Mouse (Mus musculus): ENCODE data around the gene Syngap1. TPM values are rescaled to one million over a fixed set of nuclear protein-coding genes. Genes with fewer than 3 reads are reported as not detected.
"Not testable (repeated sequence)": the region's sequence is repeated elsewhere in the genome, so short reads cannot be mapped to it uniquely, and the experiment has no call there.

Syngap1 gene
- total and polyA plus RNA-seq, 2 experiments from 2014 or later = 5.0 to 85.2 TPM

GRCm38 (mm10) chr17:26931795-26932194, 9.3 kb upstream of the Syngap1 start:
- not testable (repeated sequence) for H3K4me1 ChIP-seq (ENCODE audit: insufficient read depth); H3K27me3 ChIP-seq (ENCODE audit: insufficient read depth, low read length); H3K27ac ChIP-seq (ENCODE audit: low read depth, low read length); ATAC-seq; H3K4me2 ChIP-seq (ENCODE audit: low read depth); H3K9me3 ChIP-seq (ENCODE audit: low read length); H3K4me3 ChIP-seq (ENCODE audit: low read depth, low read length); H3K9ac ChIP-seq
- H3K36me3 ChIP-seq (ENCODE audit: insufficient read depth) = peaks cover 22% of the 10 kb centered on the region
- WGBS = 63% methylated on average over 7 of the region's 7 CpGs
- TF ChIP-seq CTCF (IDR thresholded peaks at IDR 0.05; ENCODE audit: low read depth) = peak; percentile 65
- peak; percentile 54 for DNase-seq

GRCm38 (mm10) chr17:26932839-26933398, 8.1 kb upstream of the Syngap1 start, which contains the start of gene Phf1:
TSS of gene Phf1 (plus strand) at chr17:26933052.
- no peaks in the 10 kb centered on the region for H3K4me1 ChIP-seq (ENCODE audit: insufficient read depth)
- H3K27ac ChIP-seq (ENCODE audit: low read depth, low read length) = peak within 1 kb of the TSS; percentile 86
- WGBS = under 1% methylated on average over 33 of the region's 43 CpGs
- no peaks in the 10 kb centered on the region for H3K9me3 ChIP-seq (ENCODE audit: low read length)
- peak; percentile 13; the same call in 1 of the 2 replicates for TF ChIP-seq CTCF (IDR thresholded peaks at IDR 0.05; ENCODE audit: low read depth)
- ATAC-seq = peak; percentile 88
- peak; percentile 92 for DNase-seq
- peak within 1 kb of the TSS; percentile 64 for H3K9ac ChIP-seq
- peaks cover 28% of the 10 kb centered on the region for H3K36me3 ChIP-seq (ENCODE audit: insufficient read depth)
- H3K4me2 ChIP-seq (ENCODE audit: low read depth) = peak within 1 kb of the TSS; percentile 75
- peak within 1 kb of the TSS; percentile 72 for H3K4me3 ChIP-seq (ENCODE audit: low read depth, low read length)
- H3K27me3 ChIP-seq (ENCODE audit: insufficient read depth, low read length) = no peaks in the 10 kb centered on the region

- Histone ChIP-seq H3K4me2 (ENCODE audit: low read depth) (peak overlapping the region; percentile 75), H3K9me3 (ENCODE audit: low read length) (no peaks in the 10 kb centered on the region), H3K27me3 (ENCODE audit: insufficient read depth, low read length) (no peaks in the 10 kb centered on the region), H3K9ac (peak overlapping the region; percentile 64), H3K4me1 (ENCODE audit: insufficient read depth) (peaks cover under 1% of the 10 kb centered on the region; the same call in 1 of the 2 replicates), H3K36me3 (ENCODE audit: insufficient read depth) (peaks cover 28% of the 10 kb centered on the region), H3K4me3 (ENCODE audit: low read depth, low read length) (peak overlapping the region; percentile 72), H3K27ac (ENCODE audit: low read depth, low read length) (peak overlapping the region; percentile 86)
- TF ChIP-seq CTCF (IDR thresholded peaks at IDR 0.05; ENCODE audit: low read depth) = no peak; the same call in 1 of the 2 replicates
- no peak for ATAC-seq
- DNase-seq = no peak
- WGBS = 8% methylated on average over 12 of the region's 13 CpGs
These were observed 7.6 kb upstream of the Syngap1 start for GRCm38 (mm10) chr17:26933419-26933818.

- peak overlapping the region; percentile 72 for H3K4me3 ChIP-seq (ENCODE audit: low read depth, low read length)
- no peak for DNase-seq
- ATAC-seq = no peak
- peak overlapping the region; percentile 64; the same call in 1 of the 2 replicates for H3K9ac ChIP-seq
- H3K36me3 ChIP-seq (ENCODE audit: insufficient read depth) = peaks cover 26% of the 10 kb centered on the region
- TF ChIP-seq CTCF (IDR thresholded peaks at IDR 0.05; ENCODE audit: low read depth) = no peak
- H3K4me1 ChIP-seq (ENCODE audit: insufficient read depth) = peaks cover 5% of the 10 kb centered on the region
- WGBS = 82% methylated on average over 16 of the region's 16 CpGs
- H3K27ac ChIP-seq (ENCODE audit: low read depth, low read length) = no peak overlapping the region
- peak overlapping the region; percentile 75 for H3K4me2 ChIP-seq (ENCODE audit: low read depth)
- no peaks in the 10 kb centered on the region for H3K27me3 ChIP-seq (ENCODE audit: insufficient read depth, low read length)
- no peaks in the 10 kb centered on the region for H3K9me3 ChIP-seq (ENCODE audit: low read length)
These were observed 6.9 kb upstream of the Syngap1 start for GRCm38 (mm10) chr17:26933885-26934827.

GRCm38 (mm10) chr17:26935027-26935426, 6.0 kb upstream of the Syngap1 start:
- Histone ChIP-seq H3K4me1 (ENCODE audit: insufficient read depth) (peaks cover 5% of the 10 kb centered on the region), H3K36me3 (ENCODE audit: insufficient read depth) (peaks cover 26% of the 10 kb centered on the region), H3K4me2 (ENCODE audit: low read depth) (no peak overlapping the region), H3K27ac (ENCODE audit: low read depth, low read length) (no peak overlapping the region), H3K9ac (no peak overlapping the region), H3K4me3 (ENCODE audit: low read depth, low read length) (no peak overlapping the region), H3K9me3 (ENCODE audit: low read length) (no peaks in the 10 kb centered on the region), H3K27me3 (ENCODE audit: insufficient read depth, low read length) (no peaks in the 10 kb centered on the region)
- ATAC-seq = no peak
- TF ChIP-seq CTCF (IDR thresholded peaks at IDR 0.05; ENCODE audit: low read depth) = no peak
- 87% methylated on average over 9 of the region's 9 CpGs for WGBS
- no peak for DNase-seq

- WGBS = 84% methylated on average over 12 of the region's 12 CpGs
- H3K4me1 ChIP-seq (ENCODE audit: insufficient read depth) = peaks cover 9% of the 10 kb centered on the region
These were observed 4.6 kb upstream of the Syngap1 start for GRCm38 (mm10) chr17:26936453-26936852.

More at GRCm38 (mm10) chr17:26936453-26936852, 4.6 kb upstream of the Syngap1 start:
- Histone ChIP-seq H3K4me3 (ENCODE audit: low read depth, low read length) (no peak overlapping the region), H3K9ac (no peak overlapping the region), H3K27ac (ENCODE audit: low read depth, low read length) (no peak overlapping the region), H3K4me2 (ENCODE audit: low read depth) (no peak overlapping the region), H3K36me3 (ENCODE audit: insufficient read depth) (peaks cover 26% of the 10 kb centered on the region), H3K27me3 (ENCODE audit: insufficient read depth, low read length) (no peaks in the 10 kb centered on the region), H3K9me3 (ENCODE audit: low read length) (no peaks in the 10 kb centered on the region)
- DNase-seq (no peak), ATAC-seq (no peak)
- TF ChIP-seq CTCF (IDR thresholded peaks at IDR 0.05; ENCODE audit: low read depth) = no peak

Data from forebrain, postnatal 0 days (tissue).